Mouse (Mus musculus) heart, embryonic 14.5 days (tissue): Measurements from ENCODE around the gene Nudt16l1. TPM values are rescaled to one million over a fixed set of nuclear protein-coding genes. Genes with fewer than 3 reads are reported as not detected.

Experiments used
- ATAC-seq: fragments of 200-750 bp; cut with Nextera tagmentation; 2 replicates; pipeline ENCODE4 v1.8.0; 2017; ENCODE audit warnings: low read depth, moderate TSS enrichment; ENCODE audit not compliant: insufficient number of reproducible peaks, insufficient read depth, low FRiP score
- H3K27ac ChIP-seq, 2 experiments: fragments of 200-500 bp in 1 of 2; fragments of 300-500 bp in 1 of 2; sonication (generic) in 1 of 2; replicated peaks in 1 of 2; 2 replicates each; pipeline ENCODE4 v1.5.1; 2012 to 2014; ENCODE audit warnings: low read depth in 2 of 2, low read length in 2 of 2, control low read depth in 1 of 2, mild to moderate bottlenecking in 1 of 2, mixed read lengths in 1 of 2; ENCODE audit not compliant: control insufficient read depth in 1 of 2, insufficient read depth in 1 of 2
- H3K27me3 ChIP-seq: fragments of 300-500 bp; sonication (generic); 2 replicates; pipeline ENCODE4 v1.6.1; 2014; ENCODE audit warnings: mild to moderate bottlenecking, low read length, control low read depth; ENCODE audit not compliant: control insufficient read depth, insufficient read depth
- H3K36me3 ChIP-seq: fragments of 300-500 bp; sonication (generic); 2 replicates; pipeline ENCODE4 v1.6.1; 2014; ENCODE audit warnings: mild to moderate bottlenecking, control low read depth, low read length, mixed read lengths; ENCODE audit not compliant: control insufficient read depth, insufficient read depth
- H3K4me1 ChIP-seq, 2 experiments: fragments of 200-500 bp in 1 of 2; fragments of 300-500 bp in 1 of 2; sonication (generic) in 1 of 2; 2 replicates each; pipeline ENCODE4 v1.6.1; 2012 to 2014; ENCODE audit warnings: low read length in 2 of 2, control low read depth in 1 of 2, mixed read lengths in 1 of 2; ENCODE audit not compliant: control insufficient read depth in 2 of 2, insufficient read depth in 2 of 2
- H3K4me2 ChIP-seq: fragments of 300-500 bp; sonication (generic); 2 replicates; pipeline ENCODE4 v1.6.1; 2014; ENCODE audit warnings: mild to moderate bottlenecking, low read length
- H3K4me3 ChIP-seq, 2 experiments: fragments of 200-500 bp in 1 of 2; fragments of 300-500 bp in 1 of 2; sonication (generic) in 1 of 2; 2 replicates each; pipeline ENCODE4 v1.5.1; 2012 to 2014; ENCODE audit warnings: low read length in 2 of 2, mild to moderate bottlenecking in 2 of 2, control low read depth in 1 of 2, low read depth in 1 of 2, moderate library complexity in 1 of 2; ENCODE audit not compliant: control insufficient read depth in 1 of 2, insufficient read depth in 1 of 2
- H3K9ac ChIP-seq: fragments of 300-500 bp; sonication (generic); 2 replicates; pipeline ENCODE4 v1.6.1; 2014; ENCODE audit warnings: mild to moderate bottlenecking, low read length
- H3K9me3 ChIP-seq: fragments of 300-500 bp; sonication (generic); 2 replicates; pipeline ENCODE4 v1.6.1; 2016; ENCODE audit warnings: low read length, control low read depth; ENCODE audit not compliant: control insufficient read depth
- WGBS: fragments of 180-500 bp; shearing (Covaris S2); extraction: QIAGEN DNeasy Blood & Tissue Kit; methylation state at CpG from one replicate; pipeline ENCODE4 v1.1.7; 2014; 5-methylcytosine and 5-hydroxymethylcytosine counted together
- polyA plus RNA-seq: library from polyadenylated mRNA; unstranded; fragments of >200 nt; fragmentation: Nextera tagmentation; extraction: Ambion mirVana; gene quantifications from 2 replicates; pipeline ENCODE4 v1.2.1, GENCODE M21; 2014

The Nudt16l1 gene
- polyA plus RNA-seq, 1 experiment from 2014 or later: 126 TPM

DNA sequence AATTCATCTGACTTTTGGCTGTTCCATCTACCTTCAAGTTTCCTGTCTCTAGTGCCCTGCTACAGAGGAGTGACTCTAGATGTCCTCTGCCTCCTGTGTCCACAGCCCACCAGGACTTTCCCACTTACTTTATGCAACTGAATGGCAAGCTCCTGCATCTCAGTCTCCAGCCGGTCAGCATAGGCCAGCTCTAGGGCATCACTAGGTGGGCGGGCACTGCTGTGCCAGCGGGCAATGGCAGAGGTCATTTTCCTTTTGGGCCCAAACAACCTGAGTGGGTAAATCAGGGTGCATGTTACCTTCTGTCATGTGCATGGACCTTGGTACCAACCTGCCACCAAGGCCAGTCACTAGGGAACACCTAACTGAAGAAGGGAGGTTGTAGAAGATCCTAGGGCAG lies 4.9 kb downstream of the Nudt16l1 start:
- peaks cover 4 to 8% of the 10 kb centered on the region in 2 experiments; a peak in 3 of 4 replicates for H3K4me1 ChIP-seq
- no peak overlapping the region for H3K27ac ChIP-seq
- H3K9me3 ChIP-seq: no peaks in the 10 kb centered on the region
- no peak overlapping the region for H3K4me2 ChIP-seq
- H3K9ac ChIP-seq: no peak overlapping the region
- WGBS: 93% methylated on average over 3 of the region's 3 CpGs
- no peaks in the 10 kb centered on the region for H3K27me3 ChIP-seq
- H3K36me3 ChIP-seq: peaks cover 85% of the 10 kb centered on the region
- no peak for ATAC-seq
- H3K4me3 ChIP-seq: no peak overlapping the region

DNA sequence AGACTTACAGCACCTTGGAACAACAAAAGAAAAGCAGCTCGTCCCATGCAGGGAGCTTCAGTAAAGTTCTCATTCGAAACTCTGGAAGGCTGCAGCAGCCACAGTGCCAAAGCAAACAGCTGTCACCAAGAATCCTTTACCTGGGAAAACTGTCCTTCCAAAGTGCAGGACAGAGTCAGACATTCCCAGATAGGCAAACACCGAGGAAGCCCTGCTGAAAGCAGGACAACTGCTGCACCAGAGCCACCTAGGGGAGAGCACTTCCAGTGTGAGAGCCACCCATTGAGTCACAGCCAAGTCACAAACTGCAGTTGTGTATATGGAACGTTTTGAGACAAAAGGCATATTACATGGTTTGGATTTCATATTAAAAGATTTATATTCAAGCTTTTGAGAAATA lies 6.9 kb downstream of the Nudt16l1 start:
- no peak for ATAC-seq
- Histone ChIP-seq H3K36me3 (peaks cover 91% of the 10 kb centered on the region), H3K9me3 (no peaks in the 10 kb centered on the region), H3K27ac (no peak overlapping the region), H3K27me3 (no peaks in the 10 kb centered on the region), H3K4me3 (no peak overlapping the region), H3K4me2 (no peak overlapping the region), H3K9ac (no peak overlapping the region), H3K4me1 (no peaks in the 10 kb centered on the region)
- WGBS: 71% methylated on average over 4 of the region's 4 CpGs

DNA sequence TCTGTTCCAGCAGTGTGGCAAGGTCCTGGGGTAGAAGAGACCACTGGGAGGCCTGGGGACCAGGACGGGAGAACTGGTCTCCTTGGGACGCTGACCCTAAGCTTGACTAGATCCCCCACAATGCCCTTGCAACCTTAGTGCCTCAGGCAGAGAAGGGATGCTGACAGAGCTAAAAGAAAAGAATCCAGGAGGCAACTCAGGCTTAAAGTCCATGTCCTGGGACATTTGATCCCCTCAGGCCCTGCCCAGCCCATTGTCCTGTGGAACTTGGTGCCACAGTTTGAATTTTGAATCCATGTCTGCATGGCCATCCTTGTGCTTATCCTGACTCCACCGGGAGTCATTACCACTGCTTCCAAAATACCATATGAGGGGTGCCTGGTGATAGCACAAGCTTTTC lies 7.6 kb downstream of the Nudt16l1 start:
- H3K36me3 ChIP-seq: peaks cover 91% of the 10 kb centered on the region

DNA sequence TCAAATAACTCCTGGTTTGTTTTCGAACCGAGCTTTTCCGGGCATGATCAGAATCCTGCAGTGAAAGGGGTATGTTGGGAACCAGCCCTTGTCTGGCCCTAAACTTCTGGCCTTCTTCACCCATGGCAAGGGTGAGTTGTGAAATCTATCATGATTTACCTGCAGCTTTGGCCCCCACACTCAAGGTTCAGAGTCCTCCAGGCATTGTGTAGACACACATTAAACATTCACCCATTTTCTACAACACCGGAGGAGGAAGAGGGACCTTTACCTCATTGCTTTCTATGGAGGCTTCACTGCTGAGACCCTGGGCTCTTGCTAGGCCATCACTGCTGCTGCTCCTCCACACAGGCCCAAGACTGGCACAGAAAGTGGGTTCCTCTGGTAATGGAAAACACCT lies 8.8 kb downstream of the Nudt16l1 start:
- no peak for ATAC-seq
- 92% methylated on average over 4 of the region's 4 CpGs for WGBS
- Histone ChIP-seq H3K4me3 (no peak overlapping the region), H3K27me3 (no peaks in the 10 kb centered on the region), H3K4me1 (no peaks in the 10 kb centered on the region), H3K27ac (no peak overlapping the region), H3K36me3 (peaks cover 91% of the 10 kb centered on the region), H3K9me3 (no peaks in the 10 kb centered on the region), H3K4me2 (no peak overlapping the region), H3K9ac (no peak overlapping the region)

More for the DNA sequence above, 7.6 kb downstream of the Nudt16l1 start:
- H3K27me3 ChIP-seq: no peaks in the 10 kb centered on the region
- H3K4me2 ChIP-seq: no peak overlapping the region
- no peak for ATAC-seq
- no peak overlapping the region for H3K27ac ChIP-seq
- H3K4me3 ChIP-seq: no peak overlapping the region
- H3K9ac ChIP-seq: no peak overlapping the region
- H3K4me1 ChIP-seq: no peaks in the 10 kb centered on the region
- whole genome bisulfite sequencing: 91% methylated on average over 3 of the region's 3 CpGs
- H3K9me3 ChIP-seq: no peaks in the 10 kb centered on the region

DNA sequence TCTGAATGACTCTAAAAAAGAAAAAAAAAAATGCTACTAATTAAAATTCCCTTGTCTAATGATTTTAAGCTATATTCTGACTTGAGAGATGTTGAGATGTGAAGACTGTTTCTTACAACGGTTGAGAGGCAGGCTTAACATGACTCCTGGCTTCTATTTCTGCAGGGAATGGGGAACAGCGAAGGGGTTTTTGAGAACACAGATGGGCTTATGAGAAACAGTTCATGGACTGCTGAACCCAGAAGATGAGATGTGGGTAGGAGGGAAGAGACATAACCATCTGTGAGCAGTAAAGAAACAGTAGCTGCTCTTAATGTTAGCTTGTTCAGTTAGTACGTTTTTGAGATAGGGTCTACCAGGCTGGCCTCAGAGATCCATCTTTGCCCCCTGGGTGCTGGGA lies 18.0 kb downstream of the Nudt16l1 start:
- no peak overlapping the region for H3K4me3 ChIP-seq
- H3K36me3 ChIP-seq: peaks cover 73% of the 10 kb centered on the region
- no peak overlapping the region for H3K4me2 ChIP-seq
- H3K9ac ChIP-seq: no peak overlapping the region
- 94% methylated on average over 3 of the region's 3 CpGs for WGBS
- H3K27me3 ChIP-seq: no peaks in the 10 kb centered on the region
- no peaks in the 10 kb centered on the region for H3K9me3 ChIP-seq
- H3K4me1 ChIP-seq: no peaks in the 10 kb centered on the region
- no peak overlapping the region for H3K27ac ChIP-seq
- no peak for ATAC-seq

DNA sequence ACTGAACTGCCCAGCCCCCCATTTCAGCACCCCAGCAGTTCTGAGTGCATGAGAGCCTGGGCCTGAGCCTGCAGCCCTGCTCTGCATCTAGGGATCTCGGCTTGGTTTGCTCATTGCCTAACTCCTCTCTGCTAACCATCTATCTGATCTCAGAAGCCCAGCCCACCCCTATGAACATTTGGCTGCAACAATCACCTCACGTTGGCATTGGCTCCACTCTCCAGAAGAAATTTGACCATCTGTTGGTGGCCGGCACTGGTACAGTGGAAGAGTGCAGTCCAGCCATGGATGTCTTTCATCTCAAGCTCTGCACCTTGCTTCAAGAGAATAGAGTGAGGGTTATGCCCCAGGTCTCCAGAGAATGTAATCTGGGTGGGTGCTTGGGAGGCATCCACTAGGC lies 18.9 kb downstream of the Nudt16l1 start:
- no peaks in the 10 kb centered on the region for H3K4me1 ChIP-seq
- H3K4me2 ChIP-seq: no peak overlapping the region
- no peak overlapping the region for H3K27ac ChIP-seq
- H3K9me3 ChIP-seq: no peaks in the 10 kb centered on the region
- H3K9ac ChIP-seq: no peak overlapping the region
- H3K36me3 ChIP-seq: peaks cover 64% of the 10 kb centered on the region
- H3K27me3 ChIP-seq: no peaks in the 10 kb centered on the region
- no peak overlapping the region for H3K4me3 ChIP-seq
- ATAC-seq: no peak
- 89% methylated on average over 3 of the region's 3 CpGs for WGBS

DNA sequence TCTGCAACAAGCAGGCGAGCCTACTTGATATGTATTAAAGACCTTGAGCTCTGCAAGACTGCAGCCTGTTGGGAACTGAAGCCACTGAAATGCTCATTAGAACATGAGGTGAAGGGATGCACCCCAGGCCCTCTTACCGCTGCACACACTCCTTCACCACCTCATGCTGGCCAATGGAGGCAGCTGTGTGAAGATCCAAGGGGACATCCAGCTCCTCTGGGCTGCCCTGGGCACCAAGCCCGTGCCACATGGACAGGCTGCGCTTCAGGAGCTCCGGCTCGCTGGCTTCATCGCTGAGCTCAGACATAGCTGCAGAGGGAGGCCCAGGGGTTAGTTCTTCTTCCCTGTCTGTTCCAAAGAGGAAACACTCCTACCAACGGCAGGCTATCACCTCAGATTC lies 21.7 kb downstream of the Nudt16l1 start:
- Histone ChIP-seq H3K27ac (no peak overlapping the region), H3K4me2 (no peak overlapping the region), H3K27me3 (no peaks in the 10 kb centered on the region), H3K9me3 (no peaks in the 10 kb centered on the region), H3K4me3 (no peak overlapping the region), H3K4me1 (peaks cover 4 to 13% of the 10 kb centered on the region in 2 experiments; a peak in 3 of 4 replicates), H3K9ac (no peak overlapping the region), H3K36me3 (peaks cover 36% of the 10 kb centered on the region)
- no peak for ATAC-seq
- WGBS: 87% methylated on average over 8 of the region's 8 CpGs

DNA sequence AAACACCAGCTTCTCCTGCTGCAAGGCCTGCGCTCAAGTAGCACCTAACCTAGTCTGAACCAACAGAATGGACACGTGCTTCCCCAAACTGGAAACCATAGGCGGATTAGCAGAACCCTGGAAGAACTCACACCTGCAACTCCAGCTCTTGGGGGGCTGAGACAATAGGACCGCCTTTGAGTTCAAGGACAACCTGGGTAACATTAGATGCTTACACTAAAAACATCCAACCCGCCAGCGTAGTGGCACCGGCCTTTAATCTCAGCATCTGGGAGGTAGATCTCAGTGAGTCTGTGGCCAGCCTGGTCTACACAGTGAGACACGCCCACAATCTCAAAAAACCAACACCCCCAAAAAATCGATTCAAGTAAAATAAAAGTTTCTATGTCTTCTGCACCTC lies 24.8 kb downstream of the Nudt16l1 start:
- Histone ChIP-seq H3K27ac (peak overlapping the region in 1 of 2 experiments; percentile 69; a peak in 2 of 4 replicates), H3K36me3 (peaks cover 9% of the 10 kb centered on the region; the same call in 1 of the 2 replicates), H3K4me1 (peaks cover 4 to 16% of the 10 kb centered on the region in 2 experiments; a peak in 3 of 4 replicates), H3K9me3 (no peaks in the 10 kb centered on the region), H3K27me3 (no peaks in the 10 kb centered on the region), H3K4me2 (peak overlapping the region; percentile 69), H3K9ac (peak overlapping the region; percentile 77), H3K4me3 (peak overlapping the region; percentile 62 to 91)
- 36% methylated on average over 9 of the region's 9 CpGs for WGBS
- no peak for ATAC-seq
